Mouse (Mus musculus) erythroblast, embryonic 14.5 days (primary cell): ENCODE measurements around the gene Rftn1.

Experiments
- GATA1 ChIP-seq: IDR thresholded peaks from 2 replicates; pipeline ENCODE4 v1.6.1; 2012; ENCODE audit warnings: low read length, inconsistent platforms, mixed read lengths
- TAL1 ChIP-seq: IDR thresholded peaks from 3 replicates; pipeline ENCODE4 v1.6.1; 2012; ENCODE audit warnings: low read length, inconsistent platforms, mixed read lengths

DNA sequence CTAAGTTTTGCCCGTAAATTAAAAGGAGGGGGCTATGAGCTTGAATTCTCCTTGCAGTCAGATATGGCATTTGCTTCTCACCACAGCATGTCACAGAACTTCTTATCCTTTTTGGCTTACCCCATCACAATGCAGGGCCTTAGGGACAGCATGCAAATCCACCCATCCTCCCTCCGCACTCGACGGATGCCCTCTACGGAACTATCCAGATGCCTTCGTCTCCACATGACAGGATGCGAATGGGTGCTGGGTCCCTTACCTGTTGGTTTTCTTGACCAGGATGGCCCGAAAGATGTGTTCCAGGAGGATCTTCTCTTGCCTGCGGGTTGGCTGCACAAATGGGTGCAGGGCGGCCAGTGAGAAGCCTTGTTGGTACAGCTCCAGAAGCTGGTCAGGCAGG lies 83.7 kb downstream of the Rftn1 start:
- TF ChIP-seq GATA1 (no peak), TAL1 (no peak)
